Comparison of ENCODE assay signal across 22 mouse cellular contexts in the genomic region with DNA sequence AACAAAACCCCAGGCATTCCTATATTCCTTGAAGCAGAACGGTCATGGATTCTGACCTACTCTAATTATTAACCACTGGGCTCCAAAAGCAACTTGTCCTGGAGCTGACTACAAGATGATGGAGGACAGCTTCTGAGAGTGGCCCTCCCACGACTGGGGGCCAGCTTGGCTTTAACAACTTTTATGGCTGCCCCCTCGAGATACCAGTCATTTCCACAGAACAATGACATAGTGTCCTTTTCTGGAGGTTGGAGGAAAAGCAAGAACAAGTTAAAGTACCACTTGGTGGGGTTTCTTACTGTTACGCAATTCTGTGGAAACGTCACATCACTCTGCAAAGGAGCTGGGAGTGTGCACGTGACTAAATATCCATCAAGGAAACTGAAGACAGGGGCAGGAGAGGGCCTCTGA.
A peak's percentile ranks its signal among the peaks of the same experiment; 100 is the strongest.
DNase-seq lines count a peak whose midpoint lies in the region; ATAC-seq and TF ChIP-seq lines count a peak whose summit lies in the region.
"Had no signal": no experiment of that assay in that cellular context is flagged by ENCODE, and none has a peak within 500 bp of the region (broad histone marks: within the 10 kb centered on the region; RNA-seq: fewer than 3 reads in every experiment).

No protein-coding gene starts in this region.

- H3K4me1 ChIP-seq in intestine, postnatal 0 days (replicated peaks; ENCODE audit: control insufficient read depth, insufficient read depth, low read length), result no peaks in the 10 kb centered on the region
- H3K4me1 ChIP-seq in intestine, embryonic 16.5 days (ENCODE audit: control insufficient read depth, insufficient read depth, low read length), result peaks cover 8% of the 10 kb centered on the region
- H3K4me1 ChIP-seq in kidney, adult 2 months (ENCODE audit: control insufficient read depth, insufficient read depth, low read length), result peaks cover 33% of the 10 kb centered on the region
- peaks cover 19% of the 10 kb centered on the region for H3K4me1 ChIP-seq in limb, embryonic 10.5 days

- WGBS in intestine, postnatal 0 days, result 31% methylated on average over 6 of the region's 6 CpGs
- WGBS in intestine, embryonic 16.5 days, result 39% methylated on average over 6 of the region's 6 CpGs
- 19% methylated on average over 6 of the region's 6 CpGs for WGBS in kidney, adult 2 months
- WGBS in limb, embryonic 10.5 days, result 66% methylated on average over 6 of the region's 6 CpGs

- no peak overlapping the region for H3K4me3 ChIP-seq in intestine, postnatal 0 days (ENCODE audit: low read depth, low read length)
- H3K4me3 ChIP-seq in intestine, embryonic 16.5 days (ENCODE audit: low read length), result no peak overlapping the region
- 0 out of 2 replicates have a peak overlapping the region, but pooled peaks have one; percentile 27 for H3K4me3 ChIP-seq in kidney, adult 2 months (ENCODE audit: insufficient read depth, low read depth, low read length)
- no peak overlapping the region for H3K4me3 ChIP-seq in limb, embryonic 10.5 days
- H3K4me3 ChIP-seq: embryonic facial prominence, embryonic 13.5 days; gastrocnemius, adult 2 months; heart, embryonic 15.5 days; midbrain, embryonic 13.5 days; myocyte had no signal

- H3K36me3 ChIP-seq in intestine, postnatal 0 days (ENCODE audit: control insufficient read depth, insufficient read depth), result no peaks in the 10 kb centered on the region
- H3K36me3 ChIP-seq in intestine, embryonic 16.5 days (ENCODE audit: control insufficient read depth, insufficient read depth, low read length), result no peaks in the 10 kb centered on the region
- H3K36me3 ChIP-seq in kidney, adult 2 months (ENCODE audit: control insufficient read depth, insufficient read depth, low read length), result no peaks in the 10 kb centered on the region
- H3K36me3 ChIP-seq in limb, embryonic 10.5 days, result no peaks in the 10 kb centered on the region
- H3K36me3 ChIP-seq: embryonic facial prominence, embryonic 13.5 days; heart, embryonic 15.5 days; midbrain, embryonic 13.5 days had no signal

- no peak overlapping the region for H3K27ac ChIP-seq in intestine, postnatal 0 days (ENCODE audit: low read depth, low read length)
- no peak overlapping the region for H3K27ac ChIP-seq in intestine, embryonic 16.5 days (ENCODE audit: low read length)
- peak overlapping the region; percentile 99 for H3K27ac ChIP-seq in kidney, adult 2 months (ENCODE audit: insufficient read depth, low read depth, low read length)
- no peak overlapping the region for H3K27ac ChIP-seq in limb, embryonic 10.5 days
- H3K27ac ChIP-seq: embryonic facial prominence, embryonic 13.5 days; gastrocnemius, adult 2 months; heart, embryonic 15.5 days; hindbrain, postnatal 0 days; midbrain, embryonic 13.5 days had no signal

- TF ChIP-seq CTCF in intestine, postnatal 0 days (IDR thresholded peaks at IDR 0.05; ENCODE audit: low read depth), result 0 out of 2 replicates have a peak, but pooled peaks have one; percentile 13
- TF ChIP-seq CTCF in kidney, adult 2 months (conservative IDR thresholded peaks at IDR 0.05; ENCODE audit: insufficient read depth, insufficient read length, low read depth, low read length), result no peak

- no peak overlapping the region for H3K9ac ChIP-seq in intestine, postnatal 0 days (ENCODE audit: low read depth, low read length)
- H3K9ac ChIP-seq in intestine, embryonic 16.5 days (ENCODE audit: low read depth, low read length), result no peak overlapping the region
- H3K9ac ChIP-seq: embryonic facial prominence, embryonic 13.5 days; forebrain, postnatal 0 days; heart, embryonic 15.5 days; midbrain, embryonic 13.5 days had no signal

- TF ChIP-seq POLR2A in kidney, adult 2 months (IDR thresholded peaks at IDR 0.05; ENCODE audit: low read depth, low read length), result no peak

- H3K9me3 ChIP-seq in intestine, postnatal 0 days (ENCODE audit: control insufficient read depth), result no peaks in the 10 kb centered on the region
- H3K9me3 ChIP-seq in intestine, embryonic 16.5 days (ENCODE audit: control insufficient read depth, low read length), result no peaks in the 10 kb centered on the region
- H3K9me3 ChIP-seq in limb, embryonic 10.5 days (replicated peaks), result no peaks in the 10 kb centered on the region
- H3K9me3 ChIP-seq: embryonic facial prominence, embryonic 13.5 days; heart, embryonic 15.5 days; midbrain, embryonic 13.5 days had no signal

- DNase-seq in kidney, adult 2 months, result peak; percentile 93
- peak; percentile 72 for DNase-seq in kidney, postnatal 14 days
- DNase-seq in lung, postnatal 36 days, result peak; percentile 78
- no peak for DNase-seq in thymus, postnatal 0 days (ENCODE audit: low spot score)
- no peak for DNase-seq in limb, embryonic 10.5 days (ENCODE audit: low spot score)
- DNase-seq in B cell, adult 2 months, result no peak
- DNase-seq: adrenal gland, postnatal 14 days; cerebellum, adult 8-10 months; forebrain, postnatal 0 days; gastrocnemius, adult 2 months; heart, adult 18-20 months; left cerebral cortex, postnatal 4 days; retina, postnatal 1 day; thymus, adult 2 months had no signal

- no peaks in the 10 kb centered on the region for H3K27me3 ChIP-seq in intestine, postnatal 0 days (replicated peaks; ENCODE audit: control insufficient read depth, insufficient read depth, low read length)
- 0 out of 2 replicates have a peak, but pooled peaks cover 4% of the 10 kb centered on the region for H3K27me3 ChIP-seq in intestine, embryonic 16.5 days (replicated peaks; ENCODE audit: control insufficient read depth, insufficient read depth, low read length)
- no peaks in the 10 kb centered on the region for H3K27me3 ChIP-seq in kidney, adult 2 months (replicated peaks; ENCODE audit: control insufficient read depth, insufficient read depth, low read length)
- H3K27me3 ChIP-seq in limb, embryonic 10.5 days (ENCODE audit: low read depth, poor library complexity, severe bottlenecking), result peaks cover 13% of the 10 kb centered on the region

- H3K4me2 ChIP-seq in intestine, postnatal 0 days (replicated peaks; ENCODE audit: low read depth), result no peak overlapping the region
- H3K4me2 ChIP-seq in intestine, embryonic 16.5 days (ENCODE audit: low read depth, low read length), result no peak overlapping the region
- H3K4me2 ChIP-seq: embryonic facial prominence, embryonic 13.5 days; heart, embryonic 15.5 days; liver, embryonic 11.5 days; midbrain, embryonic 13.5 days had no signal

- no peak for ATAC-seq in intestine, postnatal 0 days
- ATAC-seq in intestine, embryonic 16.5 days, result no peak
- ATAC-seq: forebrain, postnatal 0 days; hindbrain, postnatal 0 days; midbrain, embryonic 13.5 days had no signal

Comparison
In these comparisons a context has a peak if more than half of its experiments do, and no peak if none do; other contexts are left out.
1. DNase-seq: peak in kidney, adult 2 months (single experiment), kidney, postnatal 14 days (single experiment) and lung, postnatal 36 days (single experiment); none in thymus, postnatal 0 days (single experiment), limb, embryonic 10.5 days (single experiment) and B cell, adult 2 months (0 of 2).